ENCODE assay signal across 8 mouse cellular contexts in genomic region chr2:27071137-27071536, GRCm38 (mm10). TPM values are rescaled to one million over a fixed set of nuclear protein-coding genes. Genes with fewer than 3 reads are reported as not detected.
A peak's percentile ranks its signal among the peaks of the same experiment; 100 is the strongest.
DNase-seq lines count a peak whose midpoint lies in the region; TF ChIP-seq lines count a peak whose summit lies in the region.

No protein-coding gene starts in this region.

- WGBS in kidney, adult 2 months, result 21% methylated on average over 4 of the region's 4 CpGs

- peak; percentile 58 for DNase-seq in gastrocnemius, adult 18-20 months (ENCODE audit: low spot score)
- no peak for DNase-seq in gastrocnemius, adult 8-10 months (ENCODE audit: low spot score in 2 of 2)
- DNase-seq in adipocyte (ENCODE audit: low spot score), result peak; percentile 32
- peak; percentile 78 for DNase-seq in gastrocnemius, postnatal 14 days
- DNase-seq in kidney, adult 2 months, result peak; percentile 76
- DNase-seq in left cerebral cortex, postnatal 36 days (ENCODE audit: low spot score in 2 of 2), result peak; percentile 80 to 81
- peak; percentile 83 to 89 for DNase-seq in right cerebral cortex, adult 2 months (ENCODE audit: low spot score in 2 of 2)
- no peak for DNase-seq in spleen, postnatal 14 days (ENCODE audit: low spot score in 2 of 2)

- intact Hi-C loops in gastrocnemius, postnatal 14 days (cut with DNase I; ENCODE audit: low total_unique reads), result loop anchor here (10.0 kb wide), 1 partner anchor 54 kb away; no protein-coding TSS in a partner anchor
- intact Hi-C loops in left cerebral cortex, postnatal 36 days (cut with DNase I), result no loop called here

- no peak overlapping the region for H3K4me3 ChIP-seq in kidney, adult 2 months (ENCODE audit: insufficient read depth, low read depth, low read length)

- H3K27me3 ChIP-seq in kidney, adult 2 months (replicated peaks; ENCODE audit: control insufficient read depth, insufficient read depth, low read length), result no peaks in the 10 kb centered on the region

- no peak for TF ChIP-seq POLR2A in kidney, adult 2 months (IDR thresholded peaks at IDR 0.05; ENCODE audit: low read depth, low read length)

- TF ChIP-seq CTCF in kidney, adult 2 months (conservative IDR thresholded peaks at IDR 0.05; ENCODE audit: insufficient read depth, insufficient read length, low read depth, low read length), result no peak

- no peaks in the 10 kb centered on the region for H3K36me3 ChIP-seq in kidney, adult 2 months (ENCODE audit: control insufficient read depth, insufficient read depth, low read length)

- H3K27ac ChIP-seq in kidney, adult 2 months (ENCODE audit: insufficient read depth, low read depth, low read length), result no peak overlapping the region

- H3K4me1 ChIP-seq in kidney, adult 2 months (ENCODE audit: control insufficient read depth, insufficient read depth, low read length), result peaks cover 6% of the 10 kb centered on the region; the same call in 1 of the 2 replicates

RNA-seq across cellular contexts. Expression of gene Mymk, which starts 0.8 kb away (rescaled TPM):
- total RNA-seq in gastrocnemius, adult 18-20 months (2021), result under 1 TPM; 0.18 to 0.21 TPM
- total RNA-seq in gastrocnemius, adult 8-10 months (2022), result under 1 TPM in 1 of 4 experiments, not detected in 3; 0.48 TPM
- 10 to 100 TPM; 30.5 to 36.4 TPM for total RNA-seq in gastrocnemius, postnatal 14 days (2021)
- 0.09 and 0.16 TPM in 2 replicates for polyA plus RNA-seq in kidney, adult 2 months (2012; rRNA removed)
- under 1 TPM in 1 of 2 experiments, not detected in 1; 0.44 TPM for total RNA-seq in left cerebral cortex, postnatal 36 days (2021)

RNA-seq across cellular contexts. Expression of gene Adamtsl2, which starts 8.0 kb away (rescaled TPM):
- total RNA-seq in gastrocnemius, adult 18-20 months (2021), result 1 to 10 TPM; 2.7 to 6.9 TPM
- 1 to 10 TPM in 3 of 4 experiments, under 1 TPM in 1; 0.99 to 2.2 (median 1.5) TPM for total RNA-seq in gastrocnemius, adult 8-10 months (2022)
- total RNA-seq in gastrocnemius, postnatal 14 days (2021), result 10 to 100 TPM in 1 of 2 experiments, 1 to 10 TPM in 1; 6.3 to 10.5 TPM
- polyA plus RNA-seq in kidney, adult 2 months (2012; rRNA removed), result 21.7 and 25.7 TPM in 2 replicates
- total RNA-seq in left cerebral cortex, postnatal 36 days (2021), result 10 to 100 TPM; 22.0 to 22.2 TPM

RNA-seq across cellular contexts. Expression of gene Slc2a6, which starts 43.3 kb away (rescaled TPM):
- under 1 TPM in 1 of 2 experiments, not detected in 1; 0.17 TPM for total RNA-seq in gastrocnemius, adult 18-20 months (2021)
- total RNA-seq in gastrocnemius, adult 8-10 months (2022), result under 1 TPM in 1 of 4 experiments, not detected in 3; 0.15 TPM
- total RNA-seq in gastrocnemius, postnatal 14 days (2021), result under 1 TPM; 0.11 to 0.62 TPM
- 1.5 and 1.8 TPM in 2 replicates for polyA plus RNA-seq in kidney, adult 2 months (2012; rRNA removed)
- 10 to 100 TPM; 32.2 to 32.4 TPM for total RNA-seq in left cerebral cortex, postnatal 36 days (2021)

Comparison
In these comparisons a context has a peak if more than half of its experiments do, and no peak if none do; other contexts are left out.
1. DNase-seq: peak in gastrocnemius, adult 18-20 months (single experiment), adipocyte (single experiment), gastrocnemius, postnatal 14 days (single experiment), kidney, adult 2 months (single experiment), left cerebral cortex, postnatal 36 days (2 of 2) and right cerebral cortex, adult 2 months (2 of 2); none in gastrocnemius, adult 8-10 months (0 of 2) and spleen, postnatal 14 days (0 of 2).
2. RNA of gene Mymk, which starts 0.8 kb away (total RNA-seq): 30.5 to 36.4 TPM in gastrocnemius, postnatal 14 days; 0.44 TPM in left cerebral cortex, postnatal 36 days, 0.18 to 0.21 TPM in gastrocnemius, adult 18-20 months and 0.48 TPM in gastrocnemius, adult 8-10 months; every median in the first group is over 10 times any median in the second.
3. RNA of gene Slc2a6, which starts 43.3 kb away (total RNA-seq): 32.2 to 32.4 TPM in left cerebral cortex, postnatal 36 days; 0.11 to 0.62 TPM in gastrocnemius, postnatal 14 days, 0.17 TPM in gastrocnemius, adult 18-20 months and 0.15 TPM in gastrocnemius, adult 8-10 months; every median in the first group is over 10 times any median in the second.